Mouse (Mus musculus) right cerebral cortex, postnatal 4 days (tissue): ENCODE results near the gene Vps37d.
A peak's percentile ranks its signal among the peaks of the same experiment; 100 is the strongest.
"Not testable (repeated sequence)": the region's sequence is repeated elsewhere in the genome, so short reads cannot be mapped to it uniquely, and the experiment has no call there.

Experiments
- DNase-seq: peaks from one replicate; pipeline ENCODE4 v3.0.0-alpha.2; 2022

Gene Vps37d

GRCm38 (mm10) chr5:135073349-135074150 is 4.5 kb downstream of the Vps37d start:
- no peak for DNase-seq

GRCm38 (mm10) chr5:135072720-135073119 is 5.3 kb downstream of the Vps37d start:
- no peak for DNase-seq

- no peak for DNase-seq
Measured at GRCm38 (mm10) chr5:135072061-135072460, 6.0 kb downstream of the Vps37d start.

GRCm38 (mm10) chr5:135070448-135070847 is 7.6 kb downstream of the Vps37d start:
- no peak for DNase-seq

- no peak for DNase-seq
Measured at GRCm38 (mm10) chr5:135066008-135066407, 12.1 kb downstream of the Vps37d start.

GRCm38 (mm10) chr5:135064909-135065446 is 13.1 kb downstream of the Vps37d start, which contains the start of gene Bud23:
Bud23 (minus strand) TSS chr5:135064959.
- not testable (repeated sequence) for DNase-seq

- peak; percentile 34 for DNase-seq
Measured at GRCm38 (mm10) chr5:135064382-135064766, 13.7 kb downstream of the Vps37d start.

- DNase-seq: peak; percentile 99
Measured at GRCm38 (mm10) chr5:135063629-135064381, 14.3 kb downstream of the Vps37d start, which contains the start of gene Dnajc30. Dnajc30 (plus strand) TSS chr5:135064202.

GRCm38 (mm10) chr5:135053356-135053755 is 24.7 kb downstream of the Vps37d start:
- no peak for DNase-seq

- not testable (repeated sequence) for DNase-seq
Measured at GRCm38 (mm10) chr5:135049268-135049667, 28.8 kb downstream of the Vps37d start.

GRCm38 (mm10) chr5:135048539-135048938 is 29.5 kb downstream of the Vps37d start:
- no peak for DNase-seq

- DNase-seq: no peak
Measured at GRCm38 (mm10) chr5:135044575-135044974, 33.5 kb downstream of the Vps37d start.

- DNase-seq: no peak
Measured at GRCm38 (mm10) chr5:135042105-135042788, 35.8 kb downstream of the Vps37d start.

GRCm38 (mm10) chr5:135040777-135041176 is 37.3 kb downstream of the Vps37d start:
- DNase-seq: no peak

GRCm38 (mm10) chr5:135040059-135040458 is 38.0 kb downstream of the Vps37d start:
- no peak for DNase-seq

- DNase-seq: no peak
Measured at GRCm38 (mm10) chr5:135039541-135039940, 38.5 kb downstream of the Vps37d start.

- no peak for DNase-seq
Measured at GRCm38 (mm10) chr5:135037946-135038345, 40.1 kb downstream of the Vps37d start.

- DNase-seq: no peak
Measured at GRCm38 (mm10) chr5:135035608-135036359, 42.3 kb downstream of the Vps37d start.

- DNase-seq: no peak
Measured at GRCm38 (mm10) chr5:135034593-135034992, 43.5 kb downstream of the Vps37d start.

- no peak for DNase-seq
Measured at GRCm38 (mm10) chr5:135032581-135032980, 45.5 kb downstream of the Vps37d start.

GRCm38 (mm10) chr5:135029007-135029854 is 48.8 kb downstream of the Vps37d start:
- no peak for DNase-seq
